Mouse (Mus musculus) testis, adult 2 months (tissue): Measurements from ENCODE around the gene Wdr78. TPM values are rescaled to one million over a fixed set of nuclear protein-coding genes. Genes with fewer than 3 reads are reported as not detected.
A peak's percentile ranks its signal among the peaks of the same experiment; 100 is the strongest.

ENCODE experiments used
- H3K27ac ChIP-seq: fragments of 200-500 bp; 2 replicates; pipeline ENCODE4 v1.5.1; 2012; ENCODE audit warnings: low read depth, low read length; ENCODE audit not compliant: control insufficient read depth, insufficient read depth
- H3K27me3 ChIP-seq: fragments of 200-500 bp; 2 replicates; pipeline ENCODE4 v1.6.1; 2012; ENCODE audit warnings: mild to moderate bottlenecking, low read length, moderate library complexity; ENCODE audit not compliant: control insufficient read depth, insufficient read depth
- H3K36me3 ChIP-seq: fragments of 200-500 bp; 2 replicates; pipeline ENCODE4 v1.6.1; 2012; ENCODE audit warnings: mild to moderate bottlenecking, low read length; ENCODE audit not compliant: control insufficient read depth, insufficient read depth
- H3K4me1 ChIP-seq: fragments of 200-500 bp; 2 replicates; pipeline ENCODE4 v1.6.1; 2012; ENCODE audit warnings: low read length; ENCODE audit not compliant: control insufficient read depth, insufficient read depth
- H3K4me3 ChIP-seq: fragments of 200-500 bp; 2 replicates; pipeline ENCODE4 v1.5.1; 2012; ENCODE audit warnings: low read depth, mild to moderate bottlenecking, low read length, moderate library complexity, mixed read lengths; ENCODE audit not compliant: control insufficient read depth
- CTCF ChIP-seq: fragments of 200-500 bp; IDR thresholded peaks from 2 replicates; pipeline ENCODE4 v1.5.1; 2012; ENCODE audit warnings: low read depth, mild to moderate bottlenecking, inconsistent platforms, low read length, moderate library complexity; ENCODE audit not compliant: control insufficient read depth, insufficient read depth, insufficient replicate concordance
- POLR2A ChIP-seq: fragments of 200-500 bp; IDR thresholded peaks from 2 replicates; pipeline ENCODE4 v1.6.1; 2012; ENCODE audit warnings: low read depth, mild to moderate bottlenecking, inconsistent platforms, low read length, moderate library complexity; ENCODE audit not compliant: control insufficient read depth
- polyA plus RNA-seq: library from polyadenylated mRNA; depleted of rRNA; stranded (reverse); fragments of >200 nt; gene quantifications from 2 replicates; pipeline ENCODE4 v1.2.3, GENCODE M21; 2012; rRNA removed

Gene Wdr78
- 21.7 and 25.2 TPM in 2 replicates for polyA plus RNA-seq

- H3K4me1 ChIP-seq = peaks cover 5% of the 10 kb centered on the region
- TF ChIP-seq POLR2A = peak; percentile 66
- TF ChIP-seq CTCF = no peak
- H3K4me3 ChIP-seq = peak within 1 kb of the TSS; percentile 95
- H3K27ac ChIP-seq = peak within 1 kb of the TSS; percentile 96
- H3K36me3 ChIP-seq = no peaks in the 10 kb centered on the region
- H3K27me3 ChIP-seq = no peaks in the 10 kb centered on the region
Observed at GRCm38 (mm10) chr4:103114184-103115111, at the start of gene Wdr78, which contains the start of gene Mier1. Gene Wdr78, minus strand, starts transcription at chr4:103114555. Gene Mier1, plus strand, starts transcription at chr4:103114390.

- Histone ChIP-seq H3K4me3 (no peak overlapping the region), H3K27ac (no peak overlapping the region), H3K27me3 (no peaks in the 10 kb centered on the region), H3K4me1 (no peaks in the 10 kb centered on the region), H3K36me3 (no peaks in the 10 kb centered on the region; the same call in none of the 2 replicates)
- TF ChIP-seq POLR2A = no peak
Observed at GRCm38 (mm10) chr4:103158781-103159180, 44.4 kb upstream of the Wdr78 start.

- Histone ChIP-seq H3K36me3 (peaks cover 5% of the 10 kb centered on the region), H3K4me3 (no peak overlapping the region), H3K4me1 (no peaks in the 10 kb centered on the region), H3K27ac (no peak overlapping the region), H3K27me3 (no peaks in the 10 kb centered on the region)
- TF ChIP-seq POLR2A (no peak), CTCF (no peak)
Observed at GRCm38 (mm10) chr4:103151946-103152345, 37.6 kb upstream of the Wdr78 start.

GRCm38 (mm10) chr4:103146339-103146738 is 32.0 kb upstream of the Wdr78 start:
- Histone ChIP-seq H3K4me3 (no peak overlapping the region), H3K27ac (no peak overlapping the region), H3K27me3 (no peaks in the 10 kb centered on the region), H3K4me1 (no peaks in the 10 kb centered on the region), H3K36me3 (peaks cover 7% of the 10 kb centered on the region)
- TF ChIP-seq POLR2A (no peak), CTCF (peak; percentile 57; the same call in 1 of the 2 replicates)

- Histone ChIP-seq H3K27me3 (no peaks in the 10 kb centered on the region), H3K4me1 (no peaks in the 10 kb centered on the region), H3K27ac (no peak overlapping the region), H3K36me3 (no peaks in the 10 kb centered on the region), H3K4me3 (no peak overlapping the region)
- no peak for TF ChIP-seq CTCF
- TF ChIP-seq POLR2A = no peak
Observed at GRCm38 (mm10) chr4:103136946-103137345, 22.6 kb upstream of the Wdr78 start.

- no peak overlapping the region for H3K27ac ChIP-seq
- no peak overlapping the region for H3K4me3 ChIP-seq
- H3K27me3 ChIP-seq = no peaks in the 10 kb centered on the region
- no peaks in the 10 kb centered on the region for H3K36me3 ChIP-seq
- H3K4me1 ChIP-seq = no peaks in the 10 kb centered on the region
- TF ChIP-seq CTCF (no peak), POLR2A (no peak)
Observed at GRCm38 (mm10) chr4:103126533-103126932, 12.2 kb upstream of the Wdr78 start.

GRCm38 (mm10) chr4:103123606-103124005 is 9.3 kb upstream of the Wdr78 start:
- no peaks in the 10 kb centered on the region for H3K4me1 ChIP-seq
- no peak overlapping the region for H3K4me3 ChIP-seq
- TF ChIP-seq POLR2A = no peak
- TF ChIP-seq CTCF = no peak
- no peaks in the 10 kb centered on the region for H3K36me3 ChIP-seq
- H3K27me3 ChIP-seq = no peaks in the 10 kb centered on the region
- no peak overlapping the region for H3K27ac ChIP-seq
